Mouse (Mus musculus) thymus, postnatal 14 days (tissue): ENCODE measurements around the gene Ttll3.

Source experiments
- DNase-seq: peaks from one replicate; pipeline ENCODE4 v3.0.0; 2021

Gene Ttll3

DNA sequence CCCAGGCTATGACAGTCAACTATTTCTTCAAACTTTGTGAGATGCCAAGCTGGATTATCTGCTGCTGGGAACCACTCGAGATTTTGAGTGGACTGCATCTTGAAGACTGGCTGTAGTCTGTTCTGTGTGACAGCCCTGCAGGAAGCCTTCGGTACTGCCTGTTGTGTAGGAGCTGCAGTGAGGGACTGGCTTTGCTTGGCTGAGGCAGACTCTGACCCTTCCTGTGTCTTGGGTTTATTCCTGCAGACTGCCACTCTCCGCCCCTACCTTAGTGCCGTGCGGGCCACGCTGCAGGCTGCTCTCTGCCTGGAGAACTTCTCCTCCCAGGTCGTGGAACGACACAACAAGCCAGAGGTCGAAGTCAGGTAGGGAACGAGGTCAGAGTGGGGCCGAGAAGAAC, 8.6 kb upstream of the Ttll3 start:
- DNase-seq, result no peak

DNA sequence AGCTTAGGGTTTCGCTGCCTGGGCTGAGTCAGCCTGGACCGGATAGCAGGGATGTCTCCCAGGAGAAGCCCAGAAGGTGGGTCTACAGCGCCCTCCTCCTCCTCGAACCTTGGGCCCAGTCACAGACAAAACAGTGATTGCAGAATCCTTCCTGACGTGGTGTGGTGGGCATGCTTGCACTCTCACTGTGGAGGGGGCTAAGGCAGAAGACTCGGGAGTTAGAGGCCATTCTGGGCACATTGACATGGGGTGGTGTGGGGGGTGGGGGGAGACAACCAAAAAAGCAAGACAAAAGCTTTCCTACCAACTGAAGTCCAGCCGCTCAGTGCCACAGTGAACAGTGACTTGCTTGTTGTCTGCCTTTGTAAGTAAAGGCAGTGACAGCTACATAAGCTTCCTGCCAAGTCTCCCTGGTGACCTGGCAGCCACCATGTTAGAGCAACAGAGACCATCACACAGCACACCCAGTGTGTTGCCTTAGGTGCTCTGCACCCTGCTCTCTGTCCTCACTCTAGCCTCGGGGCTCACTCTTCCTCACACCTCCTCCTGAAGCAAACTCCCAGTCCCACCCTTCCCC, 4.6 kb upstream of the Ttll3 start:
- DNase-seq, result no peak

DNA sequence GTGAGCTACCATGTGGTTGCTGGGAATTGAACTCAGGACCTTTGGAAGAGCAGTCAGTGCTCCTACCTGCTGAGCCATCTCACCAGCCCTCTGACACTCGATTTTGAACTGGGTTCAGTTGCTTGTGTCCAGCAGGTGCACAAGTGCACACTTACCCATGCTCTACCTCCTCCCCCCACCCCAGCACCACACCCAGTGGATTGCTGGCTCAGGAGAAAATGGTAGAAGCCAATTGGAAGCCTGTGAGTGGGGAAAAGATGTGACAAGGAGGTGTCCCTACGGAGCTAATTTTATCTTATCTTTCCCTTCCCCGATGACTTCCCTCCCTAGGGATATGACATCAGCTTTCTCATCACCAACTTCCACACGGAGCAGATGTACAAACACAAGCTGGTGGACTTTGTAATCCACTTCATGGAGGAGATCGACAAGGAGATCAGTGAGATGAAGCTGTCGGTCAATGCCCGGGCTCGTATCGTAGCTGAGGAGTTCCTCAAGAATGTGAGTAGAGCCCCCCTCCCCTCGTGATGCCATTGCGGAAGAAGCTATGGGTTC, 3.8 kb upstream of the Ttll3 start:
- DNase-seq, result no peak

DNA sequence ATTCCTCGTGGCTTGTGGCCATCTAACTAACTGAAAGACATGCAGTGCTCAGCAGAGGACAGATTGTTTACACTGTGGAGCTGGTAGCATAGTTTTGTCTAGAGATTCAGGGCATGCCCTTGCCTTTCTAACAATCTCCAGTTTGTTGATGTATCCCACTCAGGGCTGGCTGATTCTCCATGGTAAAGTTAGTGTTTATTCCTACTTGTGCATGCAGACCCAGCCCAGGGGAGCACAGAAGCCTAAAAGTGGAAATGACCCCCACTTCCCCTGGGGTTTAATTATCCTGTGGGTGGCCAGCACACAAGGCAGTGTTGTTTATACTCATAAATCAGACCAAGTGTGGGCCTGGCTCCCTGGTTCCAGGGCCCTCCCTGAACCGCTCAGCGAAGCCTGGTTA, 3.0 kb upstream of the Ttll3 start:
- no peak for DNase-seq

DNA sequence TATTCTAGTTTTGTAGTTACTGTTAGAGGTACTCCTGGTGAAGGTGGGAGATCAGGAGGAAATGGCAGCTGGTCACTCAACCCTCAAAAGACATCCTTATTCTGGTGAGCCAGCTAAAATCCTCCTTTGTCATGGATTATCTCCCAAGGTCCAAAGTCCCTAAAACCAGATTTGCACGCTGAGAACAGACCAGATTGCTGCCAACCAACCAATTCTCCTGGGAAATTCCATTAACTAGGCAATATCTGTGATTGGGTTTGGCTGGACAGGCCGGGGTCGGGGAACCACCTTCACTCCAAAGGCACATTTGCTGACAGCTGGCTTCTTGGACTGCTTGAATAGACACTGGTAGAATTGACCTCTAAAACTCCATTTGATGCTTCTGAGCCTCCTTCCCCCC, 1.7 kb downstream of the Ttll3 start:
- DNase-seq, result no peak

DNA sequence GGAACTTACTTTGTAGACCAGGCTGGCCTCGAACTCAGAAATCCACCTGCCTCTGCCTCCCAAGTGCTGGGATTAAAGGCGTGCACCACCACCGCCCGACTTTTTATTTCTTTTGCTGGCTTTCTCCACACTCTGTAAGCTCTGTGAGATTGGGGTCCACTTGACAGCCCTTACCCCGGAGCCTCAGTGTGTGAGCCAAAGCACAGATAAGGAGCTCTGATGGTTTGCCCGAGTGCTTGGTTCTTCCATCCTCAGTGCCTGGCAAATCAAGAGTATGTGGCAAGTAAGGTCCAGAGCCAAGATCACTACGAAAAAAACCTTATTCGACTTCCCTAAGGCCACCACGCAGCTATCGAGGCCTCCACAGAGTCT, 2.9 kb downstream of the Ttll3 start:
- DNase-seq, result no peak

DNA sequence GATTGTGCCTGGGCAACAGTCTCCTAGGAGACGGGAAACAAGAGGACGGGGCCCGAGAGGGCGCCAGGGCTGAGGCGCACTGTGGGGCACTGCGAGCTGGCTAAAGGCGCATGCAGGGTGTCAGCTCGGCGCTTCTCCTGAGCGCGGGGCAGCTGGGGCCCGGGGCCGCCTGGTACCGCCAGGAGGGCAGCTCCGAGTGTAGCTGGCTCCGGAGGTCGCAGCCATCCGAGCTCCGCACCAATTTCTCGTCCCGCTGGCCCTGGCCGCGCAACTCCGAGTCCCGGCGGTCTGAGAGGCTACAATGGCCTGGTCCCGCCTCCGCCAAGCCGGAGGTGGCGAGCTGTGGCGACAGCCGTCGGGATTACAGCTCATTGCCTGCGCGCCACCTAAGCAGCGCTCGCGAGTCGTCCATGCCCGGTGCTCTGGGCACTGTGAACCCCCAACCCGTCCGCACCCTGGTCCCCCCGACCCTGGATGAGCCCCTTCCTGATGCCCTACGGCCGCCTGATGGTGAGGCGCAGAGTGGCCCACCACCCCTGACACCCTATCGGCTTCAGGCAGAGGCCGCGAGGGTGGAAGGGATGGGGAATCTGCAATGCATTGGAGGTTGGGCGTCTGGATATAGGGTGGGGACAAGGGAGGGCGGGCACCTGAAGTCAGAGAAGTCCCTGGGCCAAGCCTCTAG, 3.5 kb downstream of the Ttll3 start:
- DNase-seq, result no peak

DNA sequence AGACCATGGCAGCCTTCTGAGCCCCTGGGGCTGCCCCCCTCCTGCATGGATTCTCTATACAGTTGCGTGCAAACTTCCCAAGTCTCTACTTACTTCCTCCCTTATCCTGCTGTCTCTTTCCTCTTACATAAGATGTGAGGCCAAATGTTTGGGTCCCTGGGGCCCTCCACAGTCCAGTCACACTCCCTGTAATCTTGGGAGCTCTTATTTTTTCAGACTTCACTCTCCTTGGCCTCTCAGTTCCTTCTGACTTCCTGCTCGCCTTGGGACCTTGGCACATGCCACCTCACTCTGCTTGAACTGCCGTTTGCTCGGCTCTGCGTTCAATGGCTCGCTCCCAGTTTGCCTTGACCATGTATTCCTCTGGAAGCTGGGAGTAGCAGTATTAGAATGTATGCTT, 4.9 kb downstream of the Ttll3 start:
- DNase-seq, result no peak

DNA sequence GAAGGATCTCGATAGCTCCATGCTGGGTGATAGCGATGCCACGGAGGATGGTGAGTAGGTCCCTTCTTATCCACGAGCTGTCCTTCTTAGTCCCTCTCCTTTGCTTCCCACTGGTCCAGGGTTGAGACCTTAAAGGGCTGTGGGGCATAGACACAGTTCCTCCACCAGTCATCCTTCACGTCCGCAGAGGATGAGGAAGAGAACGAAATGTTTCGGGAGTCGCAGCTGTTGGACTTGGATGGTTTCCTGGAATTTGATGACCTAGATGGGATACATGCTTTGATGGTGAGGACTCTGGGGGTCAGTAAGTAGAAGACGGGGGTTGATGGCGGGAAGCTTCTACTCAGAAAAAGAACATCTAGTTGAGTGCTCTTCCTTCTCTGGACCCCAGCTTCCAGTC, 5.8 kb downstream of the Ttll3 start:
- DNase-seq, result no peak

DNA sequence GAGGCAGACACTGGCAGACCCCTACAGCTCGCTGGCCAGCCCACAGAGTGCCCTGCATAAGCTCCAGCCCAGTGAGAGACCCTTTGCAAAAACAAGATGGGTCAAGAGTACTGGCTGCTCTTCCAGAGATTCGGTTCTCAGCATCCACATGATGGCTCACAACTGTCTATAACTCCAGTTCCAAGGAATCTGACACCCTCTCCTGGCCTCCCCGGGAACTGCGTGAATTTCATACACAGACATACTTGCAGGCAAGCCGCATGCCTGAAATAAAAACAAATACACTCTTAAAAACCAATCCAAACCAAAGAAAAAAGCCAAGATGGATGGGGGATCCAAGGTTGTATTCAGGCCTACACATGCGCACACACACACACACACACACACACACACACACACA, 6.4 kb downstream of the Ttll3 start:
- DNase-seq, result no peak

DNA sequence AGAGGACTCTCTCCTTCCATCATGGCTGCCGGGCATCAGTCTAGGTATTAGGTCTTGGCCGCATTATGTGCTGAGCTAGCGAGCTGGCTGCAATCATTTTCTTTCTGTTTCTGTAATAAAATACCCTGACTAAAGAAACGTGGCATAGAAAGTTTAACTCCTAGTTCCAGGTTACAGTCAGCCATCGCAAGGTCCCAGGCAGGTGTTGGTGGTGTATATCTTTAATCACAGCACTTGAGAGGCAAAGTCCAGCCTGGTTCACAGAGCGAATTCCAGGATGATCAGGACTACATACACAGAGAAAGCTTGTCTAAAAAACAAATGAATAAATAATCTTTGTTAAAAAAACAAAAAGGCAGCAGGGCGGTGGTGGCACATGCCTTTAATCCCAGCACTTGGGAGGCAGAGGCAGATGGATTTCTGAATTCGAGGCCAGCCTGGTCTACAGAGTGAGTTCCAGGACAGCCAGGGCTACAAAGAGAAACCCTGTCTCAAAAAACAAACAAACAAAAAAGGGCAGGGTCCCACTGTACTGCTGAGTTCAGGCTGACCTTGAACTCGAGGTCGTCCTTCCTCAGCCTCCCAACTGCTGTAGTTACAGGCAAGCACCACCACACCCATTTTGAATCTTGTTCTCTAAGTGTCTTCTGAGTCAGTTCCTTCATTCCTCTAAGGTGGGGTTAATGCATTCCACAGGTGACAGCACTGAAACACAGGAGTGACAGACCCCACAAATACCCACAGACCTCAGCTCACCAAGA, 7.4 kb downstream of the Ttll3 start:
- no peak for DNase-seq

DNA sequence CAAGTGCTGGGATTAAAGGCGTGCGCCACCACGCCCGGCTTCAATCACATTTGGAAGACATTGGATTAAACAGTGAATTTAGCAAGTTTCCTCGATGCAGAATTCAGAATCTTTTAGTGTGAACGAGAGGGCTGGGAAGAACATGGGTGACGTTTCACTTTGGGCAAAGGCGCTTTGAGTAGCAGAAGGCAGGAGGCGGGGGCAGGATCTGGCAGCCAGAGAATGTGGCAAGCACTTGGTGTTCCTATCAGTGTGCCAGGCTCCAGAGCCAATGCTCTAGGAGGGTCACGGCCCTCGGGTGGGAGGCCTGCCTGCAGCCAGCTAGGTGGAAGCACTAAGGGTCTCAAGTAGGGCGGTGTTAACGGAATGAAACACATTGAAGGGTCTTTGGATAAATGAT, 13.0 kb downstream of the Ttll3 start:
- no peak for DNase-seq

DNA sequence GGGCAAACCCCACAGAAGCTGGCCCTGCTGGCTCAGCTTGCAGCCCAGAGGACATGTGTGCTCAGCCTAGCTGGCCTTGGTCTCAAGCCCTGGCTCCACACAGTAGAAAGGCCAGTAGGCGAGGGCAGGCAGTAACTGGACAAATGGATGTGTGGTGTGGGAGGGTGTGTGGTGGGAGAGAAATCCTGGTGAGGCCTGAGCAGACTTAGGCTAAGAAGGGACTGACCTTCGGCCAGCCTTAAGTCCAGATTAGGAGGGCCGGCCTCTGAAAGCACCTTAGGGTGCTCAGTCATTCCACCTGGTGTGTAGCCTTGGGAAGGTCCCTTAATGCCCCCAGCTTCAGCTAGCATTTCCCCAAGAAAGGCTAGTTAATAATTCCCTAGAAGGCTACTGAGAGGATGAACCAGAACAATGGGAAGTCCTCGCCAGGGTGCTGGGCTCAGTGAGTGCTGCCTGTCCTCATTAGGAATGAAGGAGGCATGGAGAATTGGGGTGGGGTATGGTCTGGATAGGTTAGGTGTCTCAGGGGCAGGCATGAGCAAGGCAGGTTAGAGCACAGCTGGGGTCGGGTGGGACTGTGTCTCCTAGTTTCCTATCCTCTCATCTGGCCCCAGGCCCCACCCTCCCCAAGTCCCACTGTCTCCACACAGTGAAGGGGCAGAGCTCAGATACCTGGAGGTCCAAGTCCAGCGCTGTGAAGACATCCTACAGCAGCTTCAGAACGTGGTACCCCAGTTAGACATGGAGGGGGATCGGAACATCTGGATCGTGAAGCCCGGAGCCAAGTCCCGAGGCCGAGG, 15.8 kb downstream of the Ttll3 start:
- no peak for DNase-seq

DNA sequence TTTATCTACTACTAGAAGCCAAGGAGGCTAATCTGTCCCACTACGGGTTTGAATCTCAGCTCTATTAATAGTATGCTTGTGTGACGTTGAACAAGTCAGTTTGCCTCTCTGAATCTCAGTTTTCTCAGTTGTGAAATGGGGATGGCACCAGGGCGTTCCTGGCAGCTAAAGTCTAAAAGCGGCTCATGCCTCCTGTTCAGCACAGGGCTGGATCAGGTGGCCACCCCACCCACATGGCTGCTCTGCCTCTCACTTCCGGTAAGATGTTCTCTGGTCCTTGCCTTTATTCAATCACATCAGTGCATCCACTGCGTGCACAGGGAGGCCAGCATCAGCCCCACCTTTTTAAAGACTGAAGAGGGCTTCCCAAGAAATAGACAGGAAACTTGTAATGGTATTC, 16.4 kb downstream of the Ttll3 start:
- no peak for DNase-seq

DNA sequence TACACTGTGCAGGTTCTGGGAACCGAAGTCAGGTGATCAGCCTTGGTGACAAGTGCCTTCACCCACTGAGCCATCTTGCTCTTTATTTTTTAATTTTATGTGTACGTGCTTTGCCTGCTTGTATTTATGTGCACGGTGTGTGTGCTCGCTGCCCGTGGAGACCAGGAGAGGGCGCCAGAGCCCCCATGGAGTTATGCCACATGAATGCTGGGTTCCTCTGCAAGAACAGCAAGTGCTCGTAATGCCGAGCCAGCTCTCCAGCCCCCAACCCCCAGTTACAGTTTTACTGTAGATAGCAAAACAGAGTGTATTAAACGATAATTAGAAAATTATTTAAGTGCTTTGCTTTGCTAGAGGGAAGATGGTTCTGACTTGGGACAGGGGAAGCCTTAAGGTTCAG, 17.6 kb downstream of the Ttll3 start:
- no peak for DNase-seq

DNA sequence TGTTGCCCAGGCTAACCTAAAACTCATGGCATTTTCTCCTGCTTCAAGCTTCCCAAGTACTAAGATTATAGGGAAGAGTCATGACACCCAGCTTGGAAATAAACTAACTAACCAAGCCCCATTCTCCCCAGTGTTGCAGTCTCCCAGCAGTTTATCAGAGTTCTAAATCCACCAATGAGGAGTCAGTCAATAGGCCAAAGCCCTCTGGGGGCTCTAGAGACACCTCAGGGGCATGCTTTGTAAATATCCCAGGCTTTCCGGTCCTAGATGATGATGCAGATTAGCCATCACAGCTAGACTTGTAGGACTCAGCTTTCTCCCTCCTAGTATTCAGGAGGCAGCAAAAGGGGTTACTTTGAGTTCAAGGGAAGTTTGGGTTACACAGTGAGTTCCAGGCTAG, 20.9 kb downstream of the Ttll3 start:
- DNase-seq, result no peak

DNA sequence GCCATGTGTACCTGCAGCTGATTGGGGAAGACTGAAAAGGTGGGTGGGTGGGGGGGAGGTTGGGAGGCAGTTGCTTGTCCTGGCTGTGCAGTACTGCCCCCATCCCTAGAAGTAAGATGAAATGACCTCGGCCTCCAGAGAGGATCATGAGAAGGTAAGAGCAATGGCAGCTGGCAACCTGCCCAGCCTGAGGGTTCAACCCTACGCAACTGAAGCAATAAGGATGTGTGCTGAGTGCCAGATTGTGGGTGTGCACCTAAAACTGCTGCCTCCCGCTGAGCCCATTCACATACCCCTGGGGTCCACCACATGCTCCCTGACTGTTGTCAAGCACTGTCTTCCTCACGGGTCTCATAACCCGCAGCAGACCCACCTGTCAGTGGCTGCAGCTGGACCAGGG, 27.4 kb downstream of the Ttll3 start:
- no peak for DNase-seq

DNA sequence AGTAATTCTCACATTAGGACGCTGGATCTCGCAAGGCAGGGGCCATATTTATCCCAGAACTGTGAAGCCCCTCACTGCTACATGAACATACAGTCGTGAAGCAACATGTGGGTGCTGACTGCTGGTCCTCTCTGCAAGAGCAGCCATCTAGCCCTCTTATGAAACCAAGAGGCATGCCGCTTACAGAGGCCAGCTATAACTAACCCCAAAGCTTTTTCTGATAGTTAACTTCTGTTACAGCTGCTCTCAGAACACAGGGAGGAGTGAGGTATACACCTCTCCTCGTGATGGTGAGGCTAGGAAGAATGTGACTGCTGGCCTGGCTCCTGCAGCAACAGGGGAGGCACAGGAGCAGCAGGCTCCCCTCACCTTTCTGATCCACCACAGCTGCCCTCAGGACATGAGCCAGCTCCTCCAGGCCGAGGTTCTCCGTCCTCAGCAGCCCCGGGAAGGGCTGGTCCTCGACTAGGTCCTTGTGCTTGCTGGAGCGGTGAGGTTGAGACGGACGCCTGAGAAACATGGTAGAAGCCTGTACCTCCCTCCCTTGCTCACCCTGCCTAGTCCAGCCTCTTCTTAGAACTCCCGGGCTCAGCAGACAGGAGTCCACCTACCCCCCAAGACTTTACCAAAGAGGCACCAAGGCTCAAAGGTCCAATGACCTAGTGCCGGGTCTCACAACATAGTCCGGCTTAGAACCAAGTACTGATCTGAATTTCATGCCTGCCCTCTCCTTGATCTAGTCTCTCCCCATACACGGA, 29.6 kb downstream of the Ttll3 start:
- peak; percentile 45 for DNase-seq

DNA sequence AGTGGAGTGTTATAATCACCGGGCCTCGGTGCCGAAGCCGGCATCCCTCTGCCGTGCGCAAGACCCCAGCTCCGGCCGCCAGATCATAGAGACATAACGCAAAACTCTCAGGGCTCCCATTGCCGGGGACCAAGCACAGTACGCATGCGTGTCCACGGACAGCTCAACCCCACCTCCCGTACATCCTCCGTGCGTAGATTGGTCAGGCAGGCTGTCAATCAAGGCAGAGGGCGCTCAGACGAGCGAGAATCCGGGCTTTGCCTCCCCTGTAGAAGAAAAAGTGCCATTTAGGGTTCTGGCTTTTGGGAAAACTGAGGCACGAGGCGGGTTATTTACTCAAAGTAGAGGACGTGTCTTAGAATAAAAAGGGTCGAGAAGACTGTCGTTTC, 30.1 kb downstream of the Ttll3 start, which contains the start of gene Rpusd3:
Rpusd3 (minus strand) TSS at position 142 of the 389 bp plus-strand sequence.
- peak; percentile 99 for DNase-seq

DNA sequence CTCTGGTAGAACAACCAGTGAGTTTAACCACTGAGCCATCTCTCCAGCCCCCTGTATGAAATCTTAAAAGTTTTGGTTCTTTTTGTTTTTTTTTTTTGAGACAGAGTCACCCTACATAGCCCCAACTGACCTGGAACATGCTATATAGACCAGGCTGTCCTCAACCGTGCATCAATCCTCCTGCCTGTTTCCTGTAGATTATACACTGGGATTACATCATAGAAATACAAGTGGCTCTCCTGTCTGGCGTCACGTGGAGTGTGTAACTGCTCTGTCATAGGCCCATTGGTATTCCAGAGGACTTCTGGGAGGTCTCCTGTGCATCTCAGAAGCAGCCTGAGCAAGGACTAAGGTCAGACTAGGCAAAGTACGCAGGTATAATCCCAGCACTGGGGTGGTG, 33.9 kb downstream of the Ttll3 start:
- no peak for DNase-seq

DNA sequence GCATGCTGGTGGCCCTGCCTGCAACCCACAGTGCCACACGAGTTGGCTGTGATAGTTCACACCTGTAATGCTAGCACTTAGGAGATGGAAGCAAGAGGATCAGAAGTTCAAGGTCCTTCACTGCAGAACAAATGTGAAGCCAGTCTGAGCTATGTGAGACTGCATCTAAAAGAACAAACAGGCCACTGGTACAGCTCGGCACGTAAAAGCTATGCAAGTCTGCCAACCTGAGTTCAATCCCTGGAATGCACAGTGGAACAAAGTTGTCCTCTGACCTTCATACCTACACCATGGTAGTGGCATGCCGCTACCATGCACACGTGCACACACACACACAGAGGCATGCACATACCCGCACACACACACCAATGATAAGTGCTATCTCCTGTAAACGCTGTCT, 35.1 kb downstream of the Ttll3 start:
- DNase-seq, result no peak

DNA sequence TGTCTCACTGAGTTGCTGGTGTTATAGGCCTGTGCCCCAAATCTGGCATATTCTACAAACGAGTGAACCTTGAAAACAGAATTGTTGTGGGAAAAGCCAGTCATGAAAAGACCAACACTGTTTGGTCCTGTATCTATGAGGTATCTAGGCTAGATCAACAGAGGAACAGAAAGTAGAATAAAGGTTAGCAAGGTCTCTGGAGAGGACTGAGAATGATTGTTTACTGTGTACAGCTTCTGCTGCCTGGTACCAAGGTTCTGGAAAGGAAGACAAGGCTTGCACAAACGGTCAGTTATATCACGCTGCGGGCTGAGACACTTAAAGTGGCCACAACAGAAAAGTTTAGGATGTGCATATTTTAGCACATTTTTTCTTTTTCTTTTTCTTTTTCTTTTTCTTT, 37.6 kb downstream of the Ttll3 start:
- no peak for DNase-seq

DNA sequence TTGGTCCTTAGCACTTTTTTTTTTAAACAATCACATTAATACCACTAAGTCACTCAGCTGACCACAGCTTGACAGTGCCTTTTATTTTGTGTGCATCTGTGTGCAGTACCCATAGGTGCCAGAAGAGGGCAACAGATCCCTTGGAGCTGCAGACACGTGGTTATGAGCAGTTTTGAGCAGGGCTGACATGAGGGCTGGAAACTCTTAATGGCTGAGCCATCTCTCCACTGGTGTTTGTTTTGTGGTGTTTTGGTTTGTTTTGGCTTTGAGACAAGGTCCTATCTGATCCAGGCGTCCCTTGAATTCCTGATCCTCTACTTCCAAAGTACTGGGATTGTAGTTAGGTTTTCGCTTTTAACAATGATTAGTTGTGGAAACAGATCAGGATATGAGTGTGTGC, 38.3 kb downstream of the Ttll3 start:
- DNase-seq, result peak; percentile 64
